Mouse (Mus musculus): ENCODE measurements around the gene Sh3pxd2a.

- TF ChIP-seq CTCF (conservative IDR thresholded peaks at IDR 0.05; ENCODE audit: low read length) (no peak), NANOG (IDR thresholded peaks at IDR 0.05; ENCODE audit: borderline replicate concordance, low read length) (peak; percentile 40; the same call in 1 of the 2 replicates), POU5F1 (IDR thresholded peaks at IDR 0.05; ENCODE audit: borderline replicate concordance, low read length) (no peak)
These were observed 136.0 kb downstream of the Sh3pxd2a start for GRCm38 (mm10) chr19:47327896-47328882.
